Mouse (Mus musculus): ENCODE data around the gene Gm21885.

The Gm21885 gene

GRCm38 (mm10) chr11:94320969-94321930 is 39.6 kb downstream of the Gm21885 start:
- DNase-seq, result peak in 1 of 2 experiments; percentile 71

GRCm38 (mm10) chr11:94321931-94322400 is 40.3 kb downstream of the Gm21885 start, which contains the start of gene Luc7l3:
Luc7l3 (minus strand) TSS chr11:94321988.
- DNase-seq, result peak; percentile 96 to 97

- DNase-seq, result peak in 1 of 2 experiments; percentile 28
Measured at GRCm38 (mm10) chr11:94322636-94323035, 41.0 kb downstream of the Gm21885 start.

DNA sequence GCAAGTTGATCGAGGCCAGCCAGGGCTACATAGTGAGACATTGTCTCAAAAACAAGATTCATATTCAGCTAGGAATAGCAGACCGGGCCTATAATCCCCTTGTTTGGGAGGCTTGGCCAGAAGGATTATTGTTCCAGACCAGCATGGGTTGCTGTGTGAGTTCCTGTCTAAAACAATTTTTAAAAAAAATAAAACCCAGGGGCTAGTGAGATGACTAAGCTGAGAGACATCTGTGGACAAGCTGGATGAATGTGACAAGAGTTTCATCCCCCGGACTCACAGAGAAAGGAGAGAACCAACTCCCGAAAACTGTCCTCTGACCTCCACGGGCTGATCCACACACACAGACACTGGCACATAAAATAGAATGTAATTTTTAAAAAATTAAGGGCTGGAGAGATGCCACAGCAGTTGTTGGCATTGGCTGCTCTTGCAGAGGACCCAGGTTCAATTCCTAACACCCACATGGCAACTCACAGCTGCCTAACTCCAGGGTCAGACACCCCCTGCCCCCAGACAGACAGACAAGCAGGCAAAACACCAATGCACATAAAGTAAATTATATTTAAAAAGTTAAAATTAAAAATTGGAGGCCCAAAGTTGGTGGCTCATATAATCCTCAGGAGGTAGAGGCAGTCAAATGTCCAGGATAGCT is 41.7 kb downstream of the Gm21885 start:
- no peak for DNase-seq

GRCm38 (mm10) chr11:94324618-94325017 is 42.9 kb downstream of the Gm21885 start:
- DNase-seq, result no peak

DNA sequence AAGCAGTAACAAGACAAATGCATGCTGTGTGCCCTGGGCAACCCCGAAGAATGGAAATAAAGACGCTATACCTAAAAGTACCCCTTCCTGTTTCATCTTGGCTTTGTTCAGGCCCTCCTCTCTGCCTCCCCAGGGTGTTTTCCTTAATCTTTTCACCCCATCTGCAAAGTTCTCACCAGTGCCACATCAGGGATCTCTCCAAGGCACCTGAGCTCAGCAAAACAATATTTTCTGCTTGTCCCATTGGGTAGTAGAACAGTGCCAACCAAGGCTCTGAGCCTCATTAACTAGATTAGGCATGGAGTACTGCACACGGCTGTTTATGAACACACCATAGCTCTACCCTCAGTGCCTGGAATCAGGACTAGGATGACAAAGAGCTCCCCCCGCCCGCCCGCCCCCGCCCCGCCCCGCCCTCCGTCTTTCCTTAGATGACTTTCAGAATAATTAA is 45.3 kb downstream of the Gm21885 start:
- DNase-seq, result peak in 1 of 2 experiments; percentile 39

DNA sequence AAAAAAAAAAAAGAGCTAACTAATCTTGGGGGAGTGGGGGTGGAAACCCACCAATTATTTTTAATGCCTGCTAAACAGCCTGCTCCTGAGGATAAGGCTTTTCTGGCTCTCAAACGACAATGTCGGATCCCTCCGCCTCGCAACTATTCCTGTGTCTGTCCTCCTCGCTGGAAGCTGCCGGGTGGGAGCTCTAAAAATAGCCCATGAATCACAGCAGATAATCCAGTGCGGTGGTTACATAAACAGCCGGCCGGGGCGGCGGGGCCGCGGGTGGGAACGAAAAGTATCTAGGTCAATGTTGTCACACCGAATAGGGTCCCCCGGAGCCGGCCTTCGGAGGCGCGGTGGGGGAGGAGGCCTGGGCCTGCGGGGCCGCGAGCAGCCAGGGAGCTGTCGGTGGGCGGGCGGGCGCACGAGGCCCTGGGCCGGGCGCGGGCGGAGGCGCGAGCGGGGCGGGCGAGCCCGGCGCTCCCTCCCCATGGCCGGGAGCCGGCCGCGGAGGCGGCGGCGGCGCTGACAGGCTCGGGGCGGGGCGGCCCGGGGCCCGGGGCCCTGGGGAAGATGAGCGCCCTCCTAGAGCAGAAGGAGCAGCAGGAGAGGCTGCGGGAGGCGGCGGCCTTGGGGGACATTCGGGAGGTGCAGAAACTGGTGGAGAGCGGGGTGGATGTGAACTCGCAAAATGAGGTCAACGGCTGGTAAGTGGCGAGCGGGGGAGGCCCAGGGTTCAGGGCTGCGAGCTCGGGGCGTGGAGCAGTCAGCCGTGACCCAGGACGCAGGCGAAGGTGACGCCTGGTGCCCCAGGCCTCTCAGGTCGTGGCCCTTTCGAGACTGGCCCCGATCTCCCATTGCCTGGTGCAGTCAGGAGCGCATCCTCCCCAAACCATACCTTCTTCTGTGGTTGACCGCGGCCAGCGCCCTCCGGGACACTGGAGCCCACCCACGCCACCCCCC is 46.3 kb downstream of the Gm21885 start, which contains the start of gene Ankrd40:
Ankrd40 (plus strand) TSS at position 309 of the 951 bp plus-strand sequence.
- DNase-seq, result peak; percentile 92 to 96

DNA sequence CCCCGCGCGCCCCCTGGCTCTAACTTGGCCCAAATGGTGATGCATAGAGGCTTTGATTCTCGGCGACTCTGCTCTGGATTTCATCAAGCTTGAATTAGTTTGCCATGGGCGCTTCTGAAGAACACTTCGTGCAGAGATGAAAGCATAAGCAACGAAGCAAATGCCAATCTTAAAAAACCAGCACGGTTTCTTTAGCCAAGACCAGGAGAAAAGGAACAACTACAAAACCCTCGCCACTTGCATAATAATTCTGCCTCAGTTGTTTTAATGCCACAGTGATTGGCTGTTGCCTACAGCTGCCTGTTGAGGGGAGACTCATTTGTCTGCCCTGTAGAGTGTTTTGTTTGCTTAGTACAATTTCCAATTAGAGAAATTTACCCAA is 47.0 kb downstream of the Gm21885 start:
- no peak for DNase-seq

DNA sequence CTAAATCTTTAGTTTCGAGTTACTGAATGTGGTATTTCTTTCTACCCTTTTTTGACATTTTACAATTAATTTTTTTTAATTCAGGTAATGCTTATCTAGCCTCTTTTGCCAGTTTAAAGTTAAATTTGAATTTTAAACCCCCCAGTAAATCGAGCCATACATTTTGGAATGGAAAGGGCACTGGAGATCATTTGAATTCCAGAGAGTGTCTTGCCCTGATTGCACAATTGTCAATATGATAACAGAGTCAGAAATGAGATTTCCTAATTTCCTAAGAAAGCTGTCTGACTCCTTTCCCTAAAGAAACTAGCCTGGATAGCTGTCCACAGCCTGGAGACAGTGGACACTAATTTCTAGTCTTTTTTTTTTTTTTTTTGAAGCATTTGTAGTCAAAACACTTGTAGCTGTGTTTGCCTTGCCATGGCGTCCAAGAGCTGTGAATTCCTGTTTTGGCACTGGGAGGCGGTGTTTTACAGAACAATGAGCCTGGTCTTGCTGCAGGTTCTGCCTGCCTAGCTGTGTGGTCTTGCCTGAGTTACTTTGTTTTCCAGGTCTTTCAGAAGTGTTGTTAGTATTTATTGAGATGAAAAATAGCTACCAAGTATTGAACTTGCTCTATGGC is 47.7 kb downstream of the Gm21885 start:
- DNase-seq, result peak; percentile 69 to 79

- no peak for DNase-seq
Measured at GRCm38 (mm10) chr11:94330211-94330610, 48.5 kb downstream of the Gm21885 start.

DNA sequence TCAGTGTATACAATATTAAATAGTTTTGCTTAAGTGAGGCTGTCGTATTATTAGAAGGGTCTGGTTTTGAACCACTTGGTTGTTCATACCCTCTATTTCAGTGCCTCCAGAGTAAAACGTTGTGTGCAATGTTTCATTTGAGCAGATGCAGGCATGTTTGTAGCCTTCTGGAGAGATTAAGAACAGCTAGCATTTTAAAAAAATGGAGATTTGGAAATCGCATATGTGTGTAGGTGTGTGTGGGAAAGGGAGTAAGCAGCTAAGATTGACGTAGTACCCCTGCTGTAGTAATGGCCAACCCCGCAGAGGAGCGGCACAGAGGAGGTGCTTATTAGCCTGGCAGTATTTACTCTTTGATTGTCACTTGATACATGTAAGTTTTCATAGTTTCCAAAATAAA is 51.1 kb downstream of the Gm21885 start:
- DNase-seq, result no peak

GRCm38 (mm10) chr11:94334386-94334968 is 52.8 kb downstream of the Gm21885 start:
- DNase-seq, result no peak
